Comparison of ENCODE assay signal across 8 mouse cellular contexts in genomic region chr17:9756196-9756595, GRCm38 (mm10).
DNase-seq lines count a peak whose midpoint lies in the region; ATAC-seq and TF ChIP-seq lines count a peak whose summit lies in the region.

No protein-coding gene starts in this region.

- TF ChIP-seq EP300 in MEL (IDR thresholded peaks at IDR 0.05; ENCODE audit: low read depth in 1 of 2, low read length in 2 of 2), result no peak

- WGBS in hindbrain, embryonic 10.5 days, result 64% methylated on average over 3 of the region's 3 CpGs
- WGBS in hindbrain, embryonic 13.5 days, result 57% methylated on average over 3 of the region's 3 CpGs
- WGBS in heart, embryonic 14.5 days, result 51% methylated on average over 3 of the region's 3 CpGs
- WGBS in neural tube, embryonic 11.5 days, result 63% methylated on average over 3 of the region's 3 CpGs

- H3K4me2 ChIP-seq in hindbrain, embryonic 13.5 days, result no peak overlapping the region
- peak overlapping the region; percentile 4; the same call in 1 of the 2 replicates for H3K4me2 ChIP-seq in heart, embryonic 14.5 days (ENCODE audit: low read length)
- no peak overlapping the region for H3K4me2 ChIP-seq in neural tube, embryonic 11.5 days (ENCODE audit: low read depth)

- no peaks in the 10 kb centered on the region for H3K27me3 ChIP-seq in hindbrain, embryonic 10.5 days (ENCODE audit: insufficient read depth, poor library complexity, severe bottlenecking)
- no peaks in the 10 kb centered on the region for H3K27me3 ChIP-seq in hindbrain, embryonic 13.5 days
- H3K27me3 ChIP-seq in MEL (ENCODE audit: control insufficient read depth in 1 of 2, insufficient read depth in 2 of 2, low read length in 2 of 2), result no peaks in the 10 kb centered on the region
- H3K27me3 ChIP-seq in heart, embryonic 14.5 days (ENCODE audit: control insufficient read depth, insufficient read depth, low read length), result no peaks in the 10 kb centered on the region
- no peaks in the 10 kb centered on the region for H3K27me3 ChIP-seq in neural tube, embryonic 11.5 days (ENCODE audit: control insufficient read depth, insufficient read depth, low read length)

- H3K4me3 ChIP-seq in hindbrain, embryonic 10.5 days, result no peak overlapping the region
- no peak overlapping the region for H3K4me3 ChIP-seq in hindbrain, embryonic 13.5 days
- no peak overlapping the region for H3K4me3 ChIP-seq in MEL (ENCODE audit: control insufficient read depth in 1 of 2, insufficient read depth in 1 of 2, low read depth in 2 of 2, low read length in 2 of 2)
- no peak overlapping the region for H3K4me3 ChIP-seq in heart, embryonic 14.5 days (ENCODE audit: control insufficient read depth in 1 of 2, insufficient read depth in 1 of 2, low read depth in 1 of 2, low read length in 2 of 2)
- H3K4me3 ChIP-seq in neural tube, embryonic 11.5 days (ENCODE audit: low read depth, low read length), result no peak overlapping the region

- H3K9me3 ChIP-seq in hindbrain, embryonic 10.5 days, result no peaks in the 10 kb centered on the region
- H3K9me3 ChIP-seq in hindbrain, embryonic 13.5 days, result no peaks in the 10 kb centered on the region
- H3K9me3 ChIP-seq in MEL (replicated peaks; ENCODE audit: insufficient read depth, low read length), result no peaks in the 10 kb centered on the region
- H3K9me3 ChIP-seq in heart, embryonic 14.5 days (ENCODE audit: control insufficient read depth, low read length), result no peaks in the 10 kb centered on the region
- no peaks in the 10 kb centered on the region for H3K9me3 ChIP-seq in neural tube, embryonic 11.5 days (ENCODE audit: control insufficient read depth, low read length)

- peak; percentile 43 for TF ChIP-seq RAD21 in MEL (IDR thresholded peaks at IDR 0.05; ENCODE audit: low read depth, low read length)

- TF ChIP-seq POLR2A in MEL (IDR thresholded peaks at IDR 0.05; ENCODE audit: control insufficient read depth in 1 of 2, insufficient read depth in 1 of 2, low read depth in 1 of 2, low read length in 2 of 2, poor library complexity in 1 of 2), result no peak

- no peak for ATAC-seq in hindbrain, embryonic 13.5 days (ENCODE audit: low FRiP score)
- no peak for ATAC-seq in heart, embryonic 14.5 days (ENCODE audit: insufficient number of reproducible peaks, insufficient read depth, low FRiP score, low read depth)
- ATAC-seq in neural tube, embryonic 11.5 days (ENCODE audit: insufficient read depth, low FRiP score, low TSS enrichment), result no peak
- no peak for ATAC-seq in megakaryocyte-erythroid progenitor cell, adult 5-6 weeks (replicated peaks; ENCODE audit: low FRiP score, low TSS enrichment, poor library complexity, severe bottlenecking)

- no peak overlapping the region for H3K9ac ChIP-seq in hindbrain, embryonic 13.5 days
- H3K9ac ChIP-seq in MEL (ENCODE audit: control insufficient read depth, low read depth, low read length, poor library complexity, severe bottlenecking), result no peak overlapping the region
- no peak overlapping the region for H3K9ac ChIP-seq in heart, embryonic 14.5 days (ENCODE audit: low read length)
- no peak overlapping the region for H3K9ac ChIP-seq in neural tube, embryonic 11.5 days (ENCODE audit: low read length)

- peaks cover 37% of the 10 kb centered on the region for H3K4me1 ChIP-seq in hindbrain, embryonic 10.5 days (replicated peaks)
- H3K4me1 ChIP-seq in hindbrain, embryonic 13.5 days (replicated peaks), result peaks cover 20% of the 10 kb centered on the region
- H3K4me1 ChIP-seq in MEL (ENCODE audit: control insufficient read depth in 1 of 2, insufficient read depth in 2 of 2, low read length in 2 of 2), result no peaks in the 10 kb centered on the region
- H3K4me1 ChIP-seq in heart, embryonic 14.5 days (ENCODE audit: control insufficient read depth in 2 of 2, insufficient read depth in 2 of 2, low read length in 2 of 2), result peaks cover 17 to 21% of the 10 kb centered on the region in 2 experiments
- peaks cover 6% of the 10 kb centered on the region for H3K4me1 ChIP-seq in neural tube, embryonic 11.5 days (ENCODE audit: control insufficient read depth, insufficient read depth, low read length)

- H3K36me3 ChIP-seq in hindbrain, embryonic 10.5 days, result no peaks in the 10 kb centered on the region
- no peaks in the 10 kb centered on the region for H3K36me3 ChIP-seq in hindbrain, embryonic 13.5 days
- H3K36me3 ChIP-seq in MEL (ENCODE audit: control insufficient read depth in 1 of 2, insufficient read depth in 2 of 2, low read length in 2 of 2), result no peaks in the 10 kb centered on the region
- H3K36me3 ChIP-seq in heart, embryonic 14.5 days (ENCODE audit: control insufficient read depth, insufficient read depth, low read length), result no peaks in the 10 kb centered on the region
- H3K36me3 ChIP-seq in neural tube, embryonic 11.5 days (ENCODE audit: control insufficient read depth, insufficient read depth, low read length), result no peaks in the 10 kb centered on the region

- intact Hi-C loops in left cerebral cortex, postnatal 25 days (cut with DNase I), result loop anchor here (2.0 to 10.0 kb wide), 4 partner anchors 561 to 736 kb away; partner anchors contain the start of gene Qk

- peak overlapping the region; percentile 69 for H3K27ac ChIP-seq in hindbrain, embryonic 10.5 days
- no peak overlapping the region for H3K27ac ChIP-seq in hindbrain, embryonic 13.5 days
- no peak overlapping the region for H3K27ac ChIP-seq in MEL (ENCODE audit: control insufficient read depth, low read depth, low read length)
- H3K27ac ChIP-seq in heart, embryonic 14.5 days (replicated peaks in 1 of 2; ENCODE audit: control insufficient read depth in 1 of 2, insufficient read depth in 1 of 2, low read depth in 2 of 2, low read length in 2 of 2), result no peak overlapping the region; a peak in 1 of 4 replicates
- H3K27ac ChIP-seq in neural tube, embryonic 11.5 days (ENCODE audit: low read depth, low read length), result no peak overlapping the region

- no peaks in the 10 kb centered on the region for H3K79me2 ChIP-seq in MEL (ENCODE audit: control insufficient read depth, insufficient read depth, low read length, poor library complexity)

- peak; percentile 55 for DNase-seq in hindbrain, embryonic 10.5 days (ENCODE audit: low spot score)
- DNase-seq in MEL (ENCODE audit: low read depth, low spot score), result peak; percentile 15
- DNase-seq in cerebellum, adult 9-11 months, result peak; percentile 28
- peak; percentile 68 to 71 for DNase-seq in left cerebral cortex, postnatal 25 days (ENCODE audit: low spot score in 2 of 2)
- DNase-seq in neural tube, embryonic 11.5 days (ENCODE audit: low spot score), result peak; percentile 75

- TF ChIP-seq CTCF in MEL (IDR thresholded peaks at IDR 0.05 in 2 of 3, conservative IDR thresholded peaks at IDR 0.05 in 1 of 3; ENCODE audit: control insufficient read depth in 1 of 3, insufficient read depth in 1 of 3, low read depth in 2 of 3, low read length in 3 of 3, poor library complexity in 1 of 3, severe bottlenecking in 1 of 3), result peak; percentile 18 to 52 (median 42); a peak in 5 of 6 replicates

TF ChIP-seq in MEL, 35 proteins besides CTCF, POLR2A, EP300 and RAD21:
- TF ChIP-seq JUND (IDR thresholded peaks at IDR 0.05; ENCODE audit: low read depth, low read length) (no peak), MXI1 (IDR thresholded peaks at IDR 0.05; ENCODE audit: low read depth, low read length) (no peak), RCOR1 (IDR thresholded peaks at IDR 0.05; ENCODE audit: low read depth, low read length) (no peak), HCFC1 (IDR thresholded peaks at IDR 0.05; ENCODE audit: low read depth, low read length) (no peak), USF1 (IDR thresholded peaks at IDR 0.05; ENCODE audit: low read depth, low read length) (no peak), GATA1 (IDR thresholded peaks at IDR 0.05; ENCODE audit: low read depth, low read length) (no peak), ZKSCAN1 (IDR thresholded peaks at IDR 0.05; ENCODE audit: low read depth, low read length) (no peak), SIN3A (IDR thresholded peaks at IDR 0.05; ENCODE audit: low read length) (no peak), MAFK (IDR thresholded peaks at IDR 0.05; ENCODE audit: borderline replicate concordance, low read depth, low read length) (no peak), ETS1 (IDR thresholded peaks at IDR 0.05; ENCODE audit: low read depth, low read length) (no peak), CHD1 (IDR thresholded peaks at IDR 0.05; ENCODE audit: low read depth, low read length) (no peak), ZNF384 (IDR thresholded peaks at IDR 0.05; ENCODE audit: low read depth, low read length) (peak; percentile 89), MAZ (IDR thresholded peaks at IDR 0.05; ENCODE audit: low read depth, low read length) (no peak), ZC3H11A (IDR thresholded peaks at IDR 0.05; ENCODE audit: low read depth, low read length) (peak; percentile 43), NELFE (IDR thresholded peaks at IDR 0.05; ENCODE audit: low read depth, low read length) (no peak), MYB (IDR thresholded peaks at IDR 0.05; ENCODE audit: low read depth, low read length) (no peak), UBTF (IDR thresholded peaks at IDR 0.05; ENCODE audit: borderline replicate concordance, insufficient read depth, low read depth, low read length) (no peak), MAX (IDR thresholded peaks at IDR 0.05; ENCODE audit: low read length) (no peak), SMC3 (IDR thresholded peaks at IDR 0.05; ENCODE audit: low read depth, low read length) (peak; percentile 51), MEF2A (IDR thresholded peaks at IDR 0.05; ENCODE audit: extremely low read depth, insufficient replicate concordance, low read depth, low read length, poor library complexity, severe bottlenecking) (no peak), MYC (IDR thresholded peaks at IDR 0.05; ENCODE audit: low read depth, low read length) (no peak)

Comparison
In these comparisons a context has a peak if more than half of its experiments do, and no peak if none do; other contexts are left out.
1. DNase-seq: peak in every context shown above with its lines; median percentile 75 in neural tube, embryonic 11.5 days; 70 in left cerebral cortex, postnatal 25 days; 55 in hindbrain, embryonic 10.5 days; 28 in cerebellum, adult 9-11 months; 15 in MEL.